Mouse (Mus musculus) E14TG2a.4 (cell line): ENCODE measurements around the gene Mta3.

Experiments used
- H3K27me3 ChIP-seq: 2 replicates; pipeline ENCODE4 v1.6.1; 2014; ENCODE audit warnings: low read length, control low read depth; ENCODE audit not compliant: insufficient read depth
- H3K36me3 ChIP-seq: 2 replicates; pipeline ENCODE4 v1.6.1; 2014; ENCODE audit warnings: low read length, control low read depth; ENCODE audit not compliant: insufficient read depth
- H3K4me1 ChIP-seq: replicated peaks from 2 replicates; pipeline ENCODE4 v1.6.1; 2014; ENCODE audit warnings: low read depth, low read length, control low read depth
- H3K4me3 ChIP-seq: replicated peaks from 2 replicates; pipeline ENCODE4 v1.5.1; 2014; ENCODE audit warnings: mild to moderate bottlenecking, low read length
- H3K9me3 ChIP-seq: 2 replicates; pipeline ENCODE4 v1.6.1; 2014; ENCODE audit warnings: low read length, control low read depth
- CTCF ChIP-seq: conservative IDR thresholded peaks from 2 replicates; pipeline ENCODE4 v1.5.1; 2014; ENCODE audit warnings: low read length
- NANOG ChIP-seq: IDR thresholded peaks from 2 replicates; pipeline ENCODE4 v1.6.1; 2014; ENCODE audit warnings: borderline replicate concordance, low read length, mixed read lengths
- POU5F1 ChIP-seq: IDR thresholded peaks from 2 replicates; pipeline ENCODE4 v1.6.1; 2014; ENCODE audit warnings: low read length, borderline replicate concordance

The Mta3 gene

DNA sequence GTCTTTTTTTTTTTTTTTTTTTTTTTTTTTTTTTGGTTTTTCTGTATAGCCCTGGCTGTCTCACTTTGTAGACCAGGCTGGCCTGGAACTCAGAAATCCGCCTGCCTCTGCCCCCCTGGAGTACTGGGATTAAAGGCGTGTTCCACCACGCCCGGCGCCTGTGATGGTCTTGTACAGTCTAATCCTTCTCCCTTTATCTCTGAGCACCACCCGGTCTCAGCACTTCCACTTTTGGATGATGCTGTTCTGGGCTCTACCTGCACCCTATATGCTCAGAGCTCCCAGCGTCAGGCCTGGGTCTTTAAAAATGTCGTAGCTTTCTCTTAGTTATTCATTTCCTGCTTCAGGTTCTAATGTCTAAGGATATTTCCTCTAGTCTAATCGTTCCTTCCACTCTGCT lies 30.7 kb downstream of the Mta3 start:
- H3K36me3 ChIP-seq, result peaks cover 46% of the 10 kb centered on the region
- H3K4me3 ChIP-seq, result no peak overlapping the region
- H3K27me3 ChIP-seq, result no peaks in the 10 kb centered on the region
- peaks cover 98% of the 10 kb centered on the region for H3K4me1 ChIP-seq
- TF ChIP-seq NANOG (no peak), POU5F1 (no peak), CTCF (no peak)
- no peaks in the 10 kb centered on the region for H3K9me3 ChIP-seq

DNA sequence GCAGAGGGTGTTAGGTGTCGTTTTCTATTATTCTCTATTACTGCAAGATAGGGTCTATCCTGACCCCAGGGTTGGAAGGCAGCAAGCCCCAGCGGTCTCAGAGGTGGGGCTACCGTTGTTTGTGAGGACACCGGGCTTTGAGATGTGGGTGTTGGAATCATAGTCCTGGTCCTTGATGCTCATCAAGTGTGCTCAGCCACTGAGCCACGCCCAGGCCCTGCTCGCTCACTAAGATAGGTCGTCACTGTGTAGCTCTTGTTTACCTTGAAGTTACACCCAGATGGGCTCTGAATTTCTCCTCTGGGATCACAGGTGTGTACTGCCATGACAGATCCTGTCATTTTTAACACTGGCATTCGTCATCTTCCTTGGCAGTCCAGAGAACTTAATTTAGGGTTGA lies 31.8 kb downstream of the Mta3 start:
- peaks cover 49% of the 10 kb centered on the region for H3K36me3 ChIP-seq
- H3K4me1 ChIP-seq, result peaks cover 98% of the 10 kb centered on the region
- TF ChIP-seq POU5F1 (no peak), NANOG (no peak), CTCF (no peak)
- H3K4me3 ChIP-seq, result no peak overlapping the region
- no peaks in the 10 kb centered on the region for H3K27me3 ChIP-seq
- H3K9me3 ChIP-seq, result no peaks in the 10 kb centered on the region

DNA sequence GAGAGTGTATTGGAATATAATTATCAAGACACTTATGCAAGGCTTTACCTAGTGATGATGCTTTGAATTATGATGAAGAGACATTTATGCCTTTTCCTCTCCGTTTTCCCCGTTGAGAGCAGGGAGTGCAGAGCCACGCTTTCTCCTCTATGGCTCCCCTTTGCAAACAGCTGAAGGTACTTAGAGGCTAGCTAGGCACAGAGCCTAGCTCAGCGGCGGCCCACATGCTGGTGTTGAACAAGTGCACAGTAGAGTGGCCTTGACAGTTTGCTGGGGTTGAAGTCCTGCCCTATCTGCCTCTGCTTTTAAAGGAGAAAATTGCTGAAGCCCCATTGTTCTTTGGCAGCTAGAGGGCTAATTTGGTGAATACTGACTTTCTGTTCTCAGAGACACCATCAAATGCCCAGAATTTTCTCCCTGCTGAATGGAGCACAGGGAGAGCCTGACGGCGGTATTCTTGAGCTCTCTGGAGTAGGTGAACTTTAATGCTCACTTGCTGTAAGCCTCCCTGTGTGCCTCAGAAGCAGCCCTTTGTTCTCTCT lies 34.2 kb downstream of the Mta3 start:
- H3K36me3 ChIP-seq, result peaks cover 66% of the 10 kb centered on the region
- H3K4me3 ChIP-seq, result 0 out of 2 replicates have a peak overlapping the region, but pooled peaks have one; percentile 2
- peaks cover 13% of the 10 kb centered on the region for H3K9me3 ChIP-seq
- TF ChIP-seq POU5F1 (no peak), CTCF (no peak), NANOG (no peak)
- no peaks in the 10 kb centered on the region for H3K27me3 ChIP-seq
- peaks cover 98% of the 10 kb centered on the region for H3K4me1 ChIP-seq

DNA sequence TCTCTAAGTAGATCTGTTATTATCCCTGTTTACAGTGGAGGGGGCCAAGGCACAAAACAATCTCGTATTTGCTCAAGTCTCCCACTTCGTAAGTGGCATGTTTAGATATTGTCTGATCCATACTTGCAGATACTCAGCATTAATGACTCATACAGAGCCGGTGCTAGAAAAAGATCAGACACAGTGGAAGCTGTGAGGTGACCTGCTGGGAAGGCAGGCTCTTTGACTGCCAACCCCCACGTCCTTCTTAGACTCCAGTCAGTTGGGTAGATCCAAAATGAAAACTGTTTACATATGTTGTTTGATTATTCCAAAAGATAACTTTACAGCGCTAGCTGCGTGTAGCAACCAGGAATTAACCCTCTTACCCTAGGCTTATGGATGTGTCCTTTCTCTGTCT lies 35.3 kb downstream of the Mta3 start:
- H3K9me3 ChIP-seq, result peaks cover 17% of the 10 kb centered on the region
- peaks cover 72% of the 10 kb centered on the region for H3K36me3 ChIP-seq
- TF ChIP-seq POU5F1 (no peak), CTCF (no peak), NANOG (no peak)
- peaks cover 97% of the 10 kb centered on the region for H3K4me1 ChIP-seq
- H3K27me3 ChIP-seq, result no peaks in the 10 kb centered on the region
- no peak overlapping the region; the same call in 1 of the 2 replicates for H3K4me3 ChIP-seq

DNA sequence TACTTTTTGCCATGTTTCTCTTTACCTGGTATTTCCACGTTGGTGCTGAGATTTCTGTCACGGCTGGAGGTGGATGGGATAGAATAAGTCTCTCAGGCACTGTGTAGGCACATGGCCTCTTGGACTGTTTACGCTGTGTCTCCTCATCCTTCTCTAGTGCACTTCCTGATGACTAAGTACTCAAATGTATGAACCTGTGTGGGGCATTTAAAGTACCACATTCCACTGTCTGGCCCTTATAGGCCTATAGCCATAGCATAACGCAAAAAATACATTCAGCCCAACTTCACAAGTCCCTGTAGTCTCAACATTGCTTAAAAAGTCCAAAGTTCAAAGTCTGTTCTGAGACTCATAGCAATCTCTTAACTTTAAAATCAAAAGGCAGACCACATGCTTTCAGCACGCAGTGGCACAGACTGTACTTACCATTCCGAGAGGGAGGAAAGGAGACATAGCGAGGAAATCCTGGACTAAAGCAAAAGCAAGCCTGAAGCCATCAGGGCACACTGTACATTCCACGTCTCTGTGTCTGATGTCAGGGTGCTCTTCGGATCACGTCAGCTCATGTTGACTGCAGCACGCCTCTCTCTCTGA lies 38.4 kb downstream of the Mta3 start:
- H3K4me1 ChIP-seq, result peaks cover 97% of the 10 kb centered on the region
- peaks cover 79% of the 10 kb centered on the region for H3K36me3 ChIP-seq
- H3K4me3 ChIP-seq, result peak overlapping the region; percentile 21
- H3K27me3 ChIP-seq, result no peaks in the 10 kb centered on the region
- TF ChIP-seq CTCF (no peak), POU5F1 (no peak), NANOG (no peak)
- H3K9me3 ChIP-seq, result peaks cover 17% of the 10 kb centered on the region

DNA sequence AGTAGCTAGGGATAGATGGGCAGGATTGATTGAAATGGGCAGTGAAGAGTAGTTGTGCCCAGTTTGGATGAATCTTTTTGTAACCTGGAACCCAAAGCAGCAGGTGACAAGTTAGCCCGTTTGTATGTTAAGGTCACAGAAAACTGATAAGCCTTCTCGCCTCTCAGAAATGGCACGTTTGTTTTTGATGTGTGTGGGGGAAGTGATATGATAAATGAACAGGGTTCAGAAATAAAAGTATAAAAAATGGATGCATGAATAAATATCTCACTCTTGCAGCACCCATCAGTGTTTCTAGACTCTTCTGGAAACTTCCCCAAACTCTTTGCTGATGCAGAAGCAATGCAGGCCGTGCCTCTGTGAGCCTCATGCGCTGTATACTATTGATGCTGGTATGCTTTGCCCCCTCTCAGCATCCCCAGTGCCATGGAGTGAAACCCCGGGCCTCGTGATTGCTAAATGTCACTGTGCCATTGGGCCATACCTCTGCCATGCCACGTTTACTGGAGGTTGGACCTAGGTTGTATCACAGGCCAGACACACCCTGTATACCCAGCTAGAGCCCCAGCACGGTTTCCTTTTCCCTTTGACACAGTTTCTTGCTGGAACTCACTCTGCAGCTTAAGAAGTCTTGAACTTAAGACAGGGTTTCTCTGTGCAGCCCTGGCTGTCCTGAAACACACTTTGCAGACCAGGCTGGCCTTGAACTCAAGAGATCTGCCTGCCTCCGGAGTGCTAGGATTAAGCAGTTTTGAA lies 41.6 kb downstream of the Mta3 start:
- Histone ChIP-seq H3K9me3 (peaks cover 17% of the 10 kb centered on the region), H3K4me1 (peaks cover 92% of the 10 kb centered on the region), H3K4me3 (peak overlapping the region; percentile 76), H3K27me3 (no peaks in the 10 kb centered on the region), H3K36me3 (peaks cover 57% of the 10 kb centered on the region)
- no peak for TF ChIP-seq POU5F1
- TF ChIP-seq NANOG, result no peak
- no peak for TF ChIP-seq CTCF

DNA sequence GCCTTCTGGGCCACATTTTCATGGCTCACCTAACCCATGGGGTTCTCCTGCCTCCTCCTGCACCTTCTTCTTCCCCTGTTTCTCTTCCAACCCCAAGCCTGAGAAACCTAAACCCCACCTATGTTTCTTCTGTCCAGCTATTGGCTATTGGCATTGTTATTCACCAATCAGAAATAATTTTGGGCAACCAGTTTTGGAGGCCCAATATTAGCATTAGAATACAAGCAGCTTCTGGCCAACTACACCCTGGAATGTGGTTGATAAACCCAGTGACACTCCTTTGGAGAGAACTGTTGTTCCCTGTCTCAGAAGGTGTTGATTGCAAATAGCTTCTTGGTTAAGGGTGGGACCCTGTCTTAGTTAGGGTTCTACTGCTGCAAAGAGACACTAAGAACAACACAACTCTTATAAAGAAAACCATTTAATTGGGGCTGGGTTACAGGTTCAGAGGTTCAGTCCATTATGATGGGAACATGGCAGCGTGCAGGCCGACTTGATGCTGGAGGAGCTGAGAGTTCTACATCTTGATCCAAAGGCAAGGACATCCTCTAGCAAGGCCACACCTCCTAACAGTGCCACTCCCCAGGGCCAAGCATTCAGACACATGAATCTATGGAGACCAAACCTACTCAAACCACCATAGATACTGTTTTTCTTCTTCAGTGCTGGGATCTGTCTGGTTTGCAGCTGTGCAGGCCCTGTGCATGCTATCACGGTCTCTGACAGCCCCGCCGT lies 44.4 kb downstream of the Mta3 start:
- TF ChIP-seq NANOG (peak; percentile 54), CTCF (no peak), POU5F1 (peak; percentile 83; the same call in 1 of the 2 replicates)
- H3K4me3 ChIP-seq, result peak overlapping the region; percentile 76
- peaks cover 53% of the 10 kb centered on the region for H3K36me3 ChIP-seq
- H3K27me3 ChIP-seq, result no peaks in the 10 kb centered on the region
- H3K9me3 ChIP-seq, result peaks cover 2% of the 10 kb centered on the region
- peaks cover 90% of the 10 kb centered on the region for H3K4me1 ChIP-seq
